Mouse (Mus musculus): ENCODE data around the gene Zbtb21.
"Not testable (repeated sequence)": the region's sequence is repeated elsewhere in the genome, so short reads cannot be mapped to it uniquely, and the experiment has no call there.

Zbtb21 gene

DNA sequence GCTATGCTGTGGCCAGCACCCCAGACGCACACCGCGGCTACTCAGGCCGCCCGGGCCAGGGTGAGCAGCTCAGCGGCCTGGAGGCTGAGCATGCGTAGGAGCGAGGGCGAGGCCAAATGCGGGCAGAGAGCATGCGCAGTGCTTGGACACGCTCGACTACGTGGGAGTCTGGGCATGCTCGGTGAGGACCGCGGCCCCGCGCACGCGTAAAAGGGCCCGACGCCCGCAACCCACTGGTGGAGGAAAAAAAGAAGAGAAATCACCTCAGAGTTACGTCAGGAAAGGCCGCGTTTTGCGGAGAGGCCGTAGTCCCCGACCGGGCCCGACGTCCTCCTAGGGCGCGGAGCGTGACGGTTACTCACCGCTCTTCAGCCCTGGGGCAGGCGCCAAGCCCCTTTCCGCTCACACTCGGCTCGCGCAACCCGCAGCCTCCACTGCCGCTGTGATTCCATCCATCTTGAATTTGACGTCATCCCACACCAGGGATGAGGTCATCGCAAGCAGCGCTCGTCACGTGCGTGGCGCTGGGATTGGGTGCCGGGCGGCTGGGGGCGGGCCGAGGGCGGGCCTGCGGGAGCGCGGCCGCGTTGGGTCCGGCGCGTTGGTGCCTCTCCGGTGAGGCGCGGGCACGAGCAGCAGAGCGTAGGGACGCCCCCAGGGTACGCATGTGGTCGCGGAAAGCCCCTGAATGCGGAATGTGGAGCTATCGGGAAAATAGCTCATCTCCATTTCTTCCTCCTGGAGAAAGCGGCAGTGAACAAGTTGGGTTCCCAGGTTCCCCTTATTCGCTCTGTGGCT lies at the start of gene Zbtb21, which contains the start of gene C2cd2:
TSS of gene Zbtb21 (minus strand) at position 472 of the 798 bp plus-strand sequence.
TSS of gene C2cd2 (minus strand) at position 448 of the 798 bp plus-strand sequence.
- DNase-seq (ENCODE audit: low spot score): peak; percentile 95

DNA sequence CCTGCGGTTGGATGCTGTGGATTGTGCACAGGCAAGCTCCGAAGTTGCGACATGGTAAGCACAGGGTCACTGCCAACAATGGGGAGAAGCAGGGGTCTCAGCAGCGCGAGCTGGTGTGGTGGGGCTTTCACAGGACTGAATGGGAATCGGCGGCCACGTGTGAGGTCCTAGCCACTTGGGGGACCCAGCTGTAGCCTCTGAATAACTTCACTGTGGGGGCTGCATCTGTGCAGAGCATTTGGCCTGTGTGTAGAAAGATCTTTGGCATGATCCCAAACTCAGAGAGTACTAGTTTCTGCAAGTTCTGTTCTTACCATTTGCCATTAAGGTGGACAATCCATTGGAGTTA lies 34.9 kb upstream of the Zbtb21 start:
- DNase-seq (ENCODE audit: low spot score): not testable (repeated sequence)

DNA sequence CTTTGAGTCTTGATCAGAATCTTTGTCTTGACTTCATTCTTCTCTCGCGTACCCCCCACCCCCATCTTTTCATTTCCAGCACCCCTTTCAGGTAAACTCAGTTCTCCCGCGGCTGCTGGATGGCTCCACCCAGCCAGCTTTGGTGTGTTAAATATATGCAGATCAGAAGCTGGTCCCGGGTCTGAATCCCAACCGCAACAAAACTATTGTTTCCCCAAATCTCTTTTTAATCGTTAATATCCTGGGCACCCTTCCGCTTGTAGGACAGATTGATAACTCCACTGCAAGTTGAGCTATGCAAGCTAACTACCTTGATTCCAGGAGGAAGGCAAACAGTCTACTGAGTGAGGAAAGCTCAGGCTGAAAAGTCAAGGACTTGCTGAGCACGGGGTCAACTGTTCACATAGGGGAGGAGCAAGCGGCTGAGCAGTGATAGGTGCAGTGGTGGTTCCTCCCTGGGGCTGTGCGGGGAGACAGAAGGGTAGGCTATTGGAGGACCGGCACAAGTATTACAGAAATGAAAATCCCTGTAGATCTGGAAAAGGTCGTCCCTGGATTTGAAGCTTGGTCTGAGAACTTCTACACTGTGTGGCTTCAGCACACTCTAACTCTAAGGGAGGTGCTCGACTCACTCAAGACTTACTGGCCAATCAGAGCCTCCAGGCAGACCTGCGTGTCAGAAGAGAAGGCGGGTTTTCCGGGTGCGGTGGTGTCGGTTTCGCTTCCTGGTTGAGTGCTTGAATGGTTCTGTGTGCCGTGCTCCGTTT lies 34.4 kb upstream of the Zbtb21 start, which contains the start of gene B230307C23Rik:
TSS of gene B230307C23Rik (plus strand) at position 700 of the 767 bp plus-strand sequence.
- peak; percentile 77 for DNase-seq (ENCODE audit: low spot score)

DNA sequence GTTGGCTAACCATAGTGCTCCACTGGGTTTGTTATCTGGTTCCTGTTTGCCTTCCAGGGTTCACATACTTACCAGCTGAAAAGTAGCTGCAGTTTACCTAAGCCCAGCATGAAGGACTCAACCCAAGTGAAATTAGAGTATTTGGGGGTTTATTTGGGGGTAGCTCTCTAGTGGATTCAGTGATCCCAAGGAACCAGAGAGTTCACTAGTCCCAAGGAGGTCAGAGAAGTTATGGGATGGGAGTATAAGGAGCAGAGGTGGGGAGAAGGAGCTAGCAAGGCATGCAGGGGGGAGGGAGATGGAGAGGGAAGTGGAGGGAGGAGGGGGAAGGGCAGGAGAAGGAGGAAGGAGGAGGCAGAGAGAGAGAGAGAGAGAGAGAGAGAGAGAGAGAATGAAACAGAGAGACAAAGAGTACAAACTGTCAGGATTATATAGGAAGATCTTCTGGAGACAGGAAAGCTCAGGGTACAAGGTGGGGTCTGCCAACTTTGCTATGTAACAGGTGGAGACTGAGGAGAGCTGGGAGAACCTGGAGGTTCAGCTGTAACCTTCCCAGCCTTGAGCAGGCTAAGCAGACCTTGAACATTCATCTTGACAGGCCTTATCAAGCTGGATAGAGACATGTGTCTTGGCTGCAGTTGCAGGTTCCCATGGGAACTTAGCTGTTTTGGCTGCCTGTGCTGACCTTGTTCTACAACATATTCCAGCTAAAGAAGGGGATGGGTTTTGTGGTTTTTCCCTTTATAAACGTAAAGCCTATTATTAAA lies 33.6 kb upstream of the Zbtb21 start:
- DNase-seq (ENCODE audit: low spot score): peak; percentile 74

DNA sequence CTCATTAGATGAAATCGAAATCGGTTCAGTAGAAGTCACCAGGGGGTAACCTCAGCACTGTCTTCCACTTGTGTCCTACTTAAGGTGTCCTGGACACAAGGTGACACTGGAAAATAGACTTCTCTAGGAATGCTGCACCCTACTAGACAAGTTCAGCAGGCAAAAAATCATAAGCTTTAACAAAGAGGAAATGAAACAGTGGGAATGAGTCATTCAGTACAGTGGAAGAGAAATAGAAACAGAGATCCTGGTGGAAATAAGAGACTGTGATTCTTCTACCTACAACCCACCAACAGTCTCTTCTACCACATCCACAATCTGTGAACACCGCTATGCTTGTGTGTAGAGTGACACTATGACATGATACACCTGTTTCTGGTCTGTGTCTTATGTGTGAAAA lies 30.1 kb upstream of the Zbtb21 start:
- DNase-seq (ENCODE audit: low spot score): not testable (repeated sequence)

DNA sequence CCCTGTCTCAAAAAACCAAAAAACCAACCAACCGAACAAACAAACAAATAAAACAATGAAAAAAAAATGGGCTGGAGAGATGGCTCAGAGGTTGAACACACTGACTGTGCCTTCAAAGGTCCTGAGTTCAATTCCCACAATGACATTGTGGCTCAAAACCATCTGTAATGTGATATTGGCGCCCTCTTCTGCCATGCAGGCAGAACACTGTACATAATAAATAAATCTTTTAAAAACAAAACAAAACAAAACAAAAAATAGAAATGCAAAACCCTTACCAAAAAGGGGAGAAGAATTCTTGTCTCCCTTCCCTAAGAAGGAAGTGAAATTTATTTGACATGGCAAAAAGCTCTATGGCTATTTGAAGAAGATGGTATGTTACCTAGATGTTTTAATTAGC lies 29.1 kb upstream of the Zbtb21 start:
- no peak for DNase-seq (ENCODE audit: low spot score)

DNA sequence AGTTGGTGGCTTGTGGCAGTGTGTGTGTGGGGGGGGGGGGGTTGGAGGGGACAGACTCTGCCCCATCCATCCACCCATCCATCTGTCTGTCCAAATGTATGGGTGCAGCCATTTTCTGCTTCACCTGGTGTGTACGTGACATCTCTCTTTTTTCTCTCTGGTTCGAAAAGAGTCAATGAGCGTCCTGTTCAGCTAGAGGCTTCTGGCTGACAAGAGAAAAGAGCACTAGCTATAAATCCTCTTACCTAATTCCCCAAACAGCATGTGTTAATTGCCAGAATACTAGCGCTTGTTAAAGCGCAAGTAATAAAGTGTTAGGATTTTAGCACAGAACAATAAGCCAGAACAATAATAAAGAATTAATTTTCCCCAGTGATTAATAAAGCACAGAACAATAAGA lies 22.2 kb upstream of the Zbtb21 start:
- no peak for DNase-seq (ENCODE audit: low spot score)

DNA sequence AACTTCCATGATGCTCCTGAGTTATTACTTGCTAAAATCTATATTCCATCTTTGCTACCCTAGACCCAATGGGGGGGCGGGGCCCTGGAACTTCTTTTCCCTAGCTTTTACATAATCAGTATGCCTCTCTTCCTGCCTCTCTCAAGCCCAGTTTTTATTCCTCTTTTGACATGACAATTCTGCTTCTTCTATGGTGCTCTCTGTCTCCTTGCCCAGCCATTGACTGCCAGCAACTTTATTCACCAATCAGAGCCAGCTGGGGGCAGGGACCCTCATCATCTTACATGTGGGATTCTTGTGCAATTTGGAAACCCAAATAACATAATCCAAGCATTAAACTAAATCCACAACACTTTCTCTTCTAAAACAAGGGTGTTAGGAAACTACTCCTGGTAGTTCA lies 18.9 kb upstream of the Zbtb21 start:
- DNase-seq (ENCODE audit: low spot score): no peak

DNA sequence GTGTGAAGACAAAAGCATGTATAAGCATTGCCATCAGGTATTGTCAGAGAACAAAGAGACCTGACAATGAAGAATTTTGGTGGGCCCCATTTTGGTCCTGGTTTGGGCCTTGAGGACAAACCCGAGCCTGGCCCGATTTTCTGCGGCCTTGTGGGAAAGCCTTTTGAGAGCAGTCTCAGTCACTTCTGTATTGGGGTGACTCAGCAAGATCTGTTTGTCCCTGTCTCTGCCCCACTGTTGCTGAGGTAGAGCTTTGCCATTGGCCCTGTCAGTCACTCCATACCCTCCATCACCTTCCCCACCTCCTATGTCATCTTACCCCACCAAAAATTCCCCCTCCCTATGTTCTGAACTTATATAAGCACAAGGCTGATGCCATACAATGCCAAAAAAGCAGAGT lies 15.3 kb upstream of the Zbtb21 start:
- no peak for DNase-seq (ENCODE audit: low spot score)

DNA sequence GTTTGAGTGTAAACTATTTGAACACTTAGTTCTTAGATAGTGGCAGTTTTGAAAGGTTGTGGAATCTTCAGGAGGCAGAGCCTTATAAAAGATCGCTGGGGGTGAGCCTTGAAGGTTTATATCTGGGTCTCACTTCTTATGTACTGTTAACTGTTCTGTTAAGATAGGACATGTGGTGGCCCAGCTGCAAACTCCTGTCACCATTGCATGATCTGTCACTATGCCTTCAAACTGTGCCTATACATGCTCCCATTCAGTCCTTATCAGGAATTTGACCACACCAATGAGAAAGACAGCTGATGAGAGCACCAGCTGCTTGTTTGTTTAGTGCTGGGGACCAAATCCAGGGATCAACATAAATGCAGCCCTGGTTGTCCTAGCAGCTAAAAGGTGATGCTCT lies 14.9 kb upstream of the Zbtb21 start:
- no peak for DNase-seq (ENCODE audit: low spot score)

DNA sequence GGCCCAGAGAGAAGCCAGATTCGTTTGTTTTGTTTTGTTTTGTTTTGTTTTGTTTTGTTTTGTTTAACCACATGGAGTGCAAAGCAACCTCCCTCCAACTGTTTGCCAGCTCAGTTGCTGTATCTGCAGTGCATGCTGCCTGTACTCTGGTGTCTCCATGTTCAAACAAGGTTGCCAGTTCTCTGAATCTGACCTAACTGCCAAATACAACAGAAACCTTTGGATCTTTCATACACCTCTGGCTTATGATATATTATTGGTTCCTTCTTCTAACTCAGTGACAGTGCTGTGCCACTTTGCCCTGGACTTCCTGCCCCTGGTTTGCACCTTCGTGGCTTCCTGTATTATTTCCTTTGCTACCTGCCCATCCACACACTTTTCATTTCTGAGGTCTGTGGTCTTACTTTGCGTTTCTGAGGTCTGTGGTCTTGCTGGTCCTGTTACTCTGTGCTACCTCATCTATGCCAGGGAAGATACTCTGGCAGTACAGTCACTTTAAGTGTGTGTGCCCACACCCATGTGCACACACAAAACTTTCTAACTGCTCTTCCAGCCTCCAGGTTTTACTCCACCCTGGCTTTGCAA lies 1.6 kb upstream of the Zbtb21 start:
- DNase-seq (ENCODE audit: low spot score): no peak

DNA sequence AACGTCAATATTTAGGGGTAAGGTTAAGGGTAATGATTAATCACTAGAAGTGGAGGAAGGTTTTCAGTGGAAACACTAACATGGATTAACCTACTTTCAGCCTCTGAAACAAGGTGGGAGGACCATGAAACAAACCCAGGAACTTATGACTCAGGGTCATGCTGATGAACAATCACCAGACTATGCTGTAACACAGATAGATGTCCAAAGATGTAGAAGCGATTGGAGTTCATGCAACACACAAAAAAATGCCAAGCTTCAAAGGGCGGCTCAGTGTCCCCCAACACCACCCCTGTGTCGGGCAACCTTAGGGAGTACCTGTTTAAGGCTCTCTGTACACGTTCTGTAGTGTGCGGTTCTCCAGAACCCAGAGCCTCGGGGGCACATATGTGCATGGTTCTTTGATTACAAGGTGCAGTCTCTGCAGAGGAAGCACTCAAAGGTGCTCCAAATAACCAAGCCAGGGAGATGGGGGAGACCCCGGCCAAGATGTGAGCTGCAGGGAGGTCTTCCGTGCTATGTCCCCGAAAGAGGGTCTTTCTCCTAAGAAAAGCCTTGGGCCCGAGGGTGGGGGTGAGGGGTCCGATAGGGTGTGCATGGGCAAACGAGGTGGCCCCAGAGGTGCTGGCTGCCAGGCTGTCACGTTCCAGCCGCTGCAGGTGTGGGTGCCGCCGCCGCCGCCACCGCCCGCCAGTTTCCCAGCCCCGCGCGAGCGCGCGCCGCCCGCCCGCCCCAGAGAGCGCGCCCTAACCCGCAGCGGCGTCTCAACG lies 856 bp downstream of the Zbtb21 start:
- DNase-seq (ENCODE audit: low spot score): no peak

DNA sequence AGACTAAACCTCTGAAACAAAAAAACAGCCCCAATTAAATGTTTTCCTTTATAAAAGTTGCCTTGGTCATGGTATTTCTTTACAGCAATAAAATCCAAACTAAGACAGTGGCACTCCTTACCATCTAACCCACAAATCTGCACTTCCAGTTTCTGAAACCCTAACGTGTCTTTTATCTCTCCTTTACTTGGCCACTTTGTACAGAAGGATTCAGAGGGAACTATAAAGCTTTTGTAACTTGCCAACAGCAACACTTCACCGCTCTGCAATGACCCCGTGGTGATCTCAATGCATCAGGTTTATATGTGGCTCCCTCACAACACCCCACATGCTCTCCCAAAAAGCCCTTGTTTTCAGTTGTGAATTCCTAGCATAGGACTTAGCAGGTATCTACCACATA lies 2.1 kb downstream of the Zbtb21 start:
- no peak for DNase-seq (ENCODE audit: low spot score)

DNA sequence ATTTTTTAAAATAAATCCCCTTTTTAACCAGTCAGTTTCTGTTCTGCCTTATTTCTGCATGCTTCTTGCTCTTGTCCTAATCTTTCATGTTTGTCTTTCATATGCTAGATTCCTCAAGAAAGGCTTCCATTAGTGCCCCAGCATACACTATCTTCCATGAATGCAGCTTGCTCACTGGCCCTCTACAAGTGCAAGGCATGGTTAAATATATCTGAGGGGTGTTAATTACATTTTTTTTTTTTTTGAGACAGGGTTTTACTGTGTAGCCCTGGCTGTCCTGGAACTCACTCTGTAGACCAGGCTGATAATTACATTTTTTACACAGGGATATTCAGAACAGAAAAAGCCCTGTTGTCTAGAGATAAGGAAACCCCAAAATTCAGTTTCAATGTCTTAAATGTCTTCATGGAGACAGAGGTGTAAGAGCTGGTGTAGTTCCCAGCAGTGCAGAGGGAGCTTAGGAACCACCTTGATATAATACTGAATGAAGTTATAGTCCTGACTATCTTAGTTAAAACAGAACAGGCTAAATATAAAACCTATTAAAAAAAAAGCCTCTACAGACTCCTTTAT lies 3.9 kb downstream of the Zbtb21 start:
- no peak for DNase-seq (ENCODE audit: low spot score)

DNA sequence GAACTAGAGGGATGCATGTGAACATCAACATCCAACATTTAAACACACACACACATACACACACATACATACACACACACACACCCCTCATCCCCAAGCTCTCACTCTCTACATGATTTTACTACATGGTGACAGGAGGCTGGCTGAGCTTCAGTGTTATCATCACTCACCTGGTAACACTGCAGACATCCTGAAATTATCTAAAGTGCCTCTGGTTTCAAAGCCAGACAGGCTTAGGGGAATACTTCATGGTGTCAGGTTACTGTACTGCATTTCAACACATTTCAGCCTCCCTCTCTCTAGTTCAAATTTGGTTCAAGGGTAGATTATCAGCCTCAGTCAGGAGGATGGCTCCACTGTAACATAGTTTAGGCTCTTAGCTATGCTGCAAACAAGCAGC lies 4.8 kb downstream of the Zbtb21 start:
- no peak for DNase-seq (ENCODE audit: low spot score)

DNA sequence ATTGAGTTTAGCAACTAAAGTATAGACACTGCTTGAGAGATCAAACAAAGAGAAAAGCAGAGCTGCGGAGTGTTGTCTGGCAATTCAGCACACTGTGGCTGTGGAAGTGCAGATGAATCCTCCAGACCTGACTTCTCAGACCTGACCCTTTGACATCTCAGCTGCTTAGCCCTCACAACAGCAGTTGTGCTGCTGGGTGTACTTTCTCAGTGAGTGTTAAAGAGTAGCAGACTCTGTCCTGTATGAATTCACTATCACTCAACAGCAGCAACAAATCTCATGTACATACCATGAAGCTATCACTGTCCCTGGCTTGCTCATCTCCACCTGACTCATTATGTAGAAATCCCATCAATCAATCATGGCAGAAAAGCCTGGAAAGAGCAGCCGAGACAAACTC lies 6.4 kb downstream of the Zbtb21 start:
- no peak for DNase-seq (ENCODE audit: low spot score)

DNA sequence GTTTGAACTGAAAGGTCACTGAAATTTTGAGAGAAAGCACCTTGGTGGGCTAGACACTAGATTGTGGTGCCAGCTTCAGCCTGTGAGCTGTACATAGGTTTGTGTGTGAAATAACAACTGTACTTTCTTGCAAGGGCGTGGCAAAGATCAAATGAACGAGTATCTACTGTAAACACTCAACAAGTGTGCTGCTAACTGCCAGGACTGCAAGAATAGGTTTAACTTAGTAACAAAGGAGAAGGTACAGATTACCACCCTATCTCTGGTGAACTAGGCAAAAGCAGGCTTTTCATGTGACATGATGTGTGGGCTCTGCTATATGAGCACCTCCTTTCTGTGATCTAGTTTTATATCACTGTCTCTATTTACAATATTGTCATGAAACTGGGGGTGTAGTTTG lies 9.1 kb downstream of the Zbtb21 start:
- DNase-seq (ENCODE audit: low spot score): no peak

DNA sequence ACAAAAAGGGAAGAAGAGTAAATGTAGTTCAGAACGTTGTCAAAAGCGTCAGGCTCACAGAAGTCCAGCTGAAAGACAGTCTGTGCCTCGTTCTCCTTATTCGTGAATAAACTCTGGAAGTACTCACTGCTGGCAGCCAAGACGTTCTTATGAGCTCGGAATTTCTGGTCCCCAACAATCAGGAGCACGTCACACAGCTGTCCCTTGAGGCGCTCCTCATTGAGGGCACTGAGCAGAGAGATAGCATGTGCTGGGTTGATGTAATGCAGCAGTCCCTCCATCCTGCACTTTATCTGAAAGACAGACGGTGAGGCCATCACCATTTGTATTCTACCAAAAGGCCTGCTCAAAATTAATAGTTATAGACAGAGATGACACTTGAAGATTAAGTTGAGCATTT lies 9.6 kb downstream of the Zbtb21 start:
- no peak for DNase-seq (ENCODE audit: low spot score)

DNA sequence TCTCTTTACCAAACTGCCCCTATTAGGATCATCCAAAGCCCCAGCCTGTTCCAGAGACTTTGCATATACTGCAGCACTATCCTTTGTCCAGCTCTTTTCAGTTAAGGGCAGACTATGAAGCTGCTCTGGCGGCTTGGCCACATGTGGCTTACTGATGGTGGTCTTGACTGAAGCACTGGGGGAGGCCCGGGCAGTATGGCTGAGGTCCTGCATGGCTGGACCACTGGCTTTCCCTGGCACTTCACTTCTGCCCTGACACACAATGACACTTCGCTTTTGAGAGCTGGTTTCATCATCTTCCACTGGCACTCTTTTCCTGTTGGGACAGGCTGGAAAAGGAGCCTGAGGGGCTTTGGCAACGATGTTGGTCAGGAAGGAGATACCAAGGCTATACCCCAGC lies 10.1 kb downstream of the Zbtb21 start:
- DNase-seq (ENCODE audit: low spot score): no peak

DNA sequence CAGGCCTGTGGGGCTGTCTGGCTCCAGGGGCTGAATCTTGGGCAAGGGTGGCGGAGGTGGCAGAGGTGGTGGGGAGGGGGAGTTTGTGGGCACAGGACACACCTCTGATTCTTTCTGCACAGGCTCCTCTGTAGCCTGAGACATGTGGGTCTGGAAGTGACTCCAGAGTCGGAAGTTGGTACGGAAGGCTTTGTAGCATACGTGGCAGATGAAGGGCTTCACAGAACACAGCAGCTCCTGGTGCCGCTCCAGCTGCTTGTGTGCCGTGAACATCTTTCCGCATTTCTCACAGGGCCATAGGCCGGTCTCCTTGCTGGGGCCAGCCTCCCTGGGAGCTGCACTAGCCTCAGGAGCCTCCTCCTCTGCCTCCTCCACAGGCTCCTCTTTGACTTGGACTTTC lies 12.4 kb downstream of the Zbtb21 start:
- no peak for DNase-seq (ENCODE audit: low spot score)

DNA sequence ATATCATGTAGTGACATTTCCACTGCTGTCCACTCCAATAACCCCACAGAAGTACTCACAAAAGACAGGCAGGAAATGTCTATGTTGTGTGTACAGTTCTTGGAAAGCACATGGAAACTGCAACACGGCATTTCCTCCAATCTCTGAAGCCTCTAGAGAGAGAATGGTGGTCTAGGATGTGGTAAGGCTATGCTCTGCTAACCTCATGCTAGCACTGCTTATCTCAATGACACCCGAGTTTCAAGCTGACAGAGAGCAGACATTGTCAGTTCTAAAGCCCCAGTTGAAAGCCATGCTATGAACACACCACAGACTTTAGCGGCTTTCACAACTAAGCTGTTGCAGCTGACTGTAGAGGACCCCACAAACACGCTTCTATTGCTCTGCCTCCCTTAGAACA lies 13.6 kb downstream of the Zbtb21 start:
- no peak for DNase-seq (ENCODE audit: low spot score)

Data from ovary, adult 18-20 months (tissue).